Mouse (Mus musculus): ENCODE measurements around the gene Arhgap10.

- TF ChIP-seq CTCF (IDR thresholded peaks at IDR 0.05; ENCODE audit: extremely low read depth, insufficient read length, insufficient replicate concordance, low read depth, low read length): peak; percentile 41; the same call in 1 of the 2 replicates
- no peak for TF ChIP-seq POLR2A (IDR thresholded peaks at IDR 0.05; ENCODE audit: low read depth, low read length)
These were observed 138.5 kb downstream of the Arhgap10 start for GRCm38 (mm10) chr8:77379300-77379699.
